Mouse (Mus musculus) cerebellum, postnatal 10 days (tissue): Measurements from ENCODE around the gene Grpr.

ENCODE experiments used
- DNase-seq, 2 experiments: peaks; one replicate each; pipeline ENCODE4 v3.0.0; 2021; ENCODE audit warnings: mixed read lengths in 2 of 2

The Grpr gene

GRCm38 (mm10) chrX:163549666-163550065 lies at the start of gene Grpr:
TSS of gene Grpr (minus strand) at chrX:163549677.
- peak; percentile 65 to 70 for DNase-seq

GRCm38 (mm10) chrX:163560521-163560920 lies 11.0 kb upstream of the Grpr start:
- no peak for DNase-seq

- DNase-seq: no peak
Observed at GRCm38 (mm10) chrX:163547042-163547441, 2.4 kb downstream of the Grpr start.

- DNase-seq: no peak
Observed at GRCm38 (mm10) chrX:163532836-163533235, 16.6 kb downstream of the Grpr start.

- no peak for DNase-seq
Observed at GRCm38 (mm10) chrX:163518963-163519541, 30.4 kb downstream of the Grpr start.

- no peak for DNase-seq
Observed at GRCm38 (mm10) chrX:163511766-163512165, 37.7 kb downstream of the Grpr start.

- DNase-seq: no peak
Observed at GRCm38 (mm10) chrX:163502088-163502487, 47.4 kb downstream of the Grpr start.
